Mouse (Mus musculus) liver, embryonic 11.5 days (tissue): Measurements from ENCODE around the gene Slf2. TPM values are rescaled to one million over a fixed set of nuclear protein-coding genes. Genes with fewer than 3 reads are reported as not detected.
A peak's percentile ranks its signal among the peaks of the same experiment; 100 is the strongest.

ENCODE experiments used
- ATAC-seq: fragments of 200-750 bp; cut with Nextera tagmentation; replicated peaks from 2 replicates; pipeline ENCODE4 v1.8.0; 2017; ENCODE audit warnings: moderate number of reproducible peaks, mild to moderate bottlenecking, moderate TSS enrichment, moderate library complexity; ENCODE audit not compliant: low FRiP score
- DNase-seq: peaks from one replicate; pipeline ENCODE4 v3.0.0-alpha.2; 2017; ENCODE audit warnings: low spot score
- H3K27ac ChIP-seq: fragments of 300-500 bp; sonication (generic); 2 replicates; pipeline ENCODE4 v1.5.1; 2014; ENCODE audit warnings: mild to moderate bottlenecking, low read depth, low read length, control low read depth
- H3K27me3 ChIP-seq: fragments of 300-500 bp; sonication (generic); replicated peaks from 2 replicates; pipeline ENCODE4 v1.6.1; 2014; ENCODE audit warnings: low read length, mixed read lengths; ENCODE audit not compliant: control insufficient read depth, insufficient read depth
- H3K36me3 ChIP-seq: fragments of 300-500 bp; sonication (generic); 2 replicates; pipeline ENCODE4 v1.6.1; 2014; ENCODE audit warnings: mild to moderate bottlenecking, low read length, moderate library complexity, mixed read lengths; ENCODE audit not compliant: control insufficient read depth, insufficient read depth
- H3K4me1 ChIP-seq: fragments of 300-500 bp; sonication (generic); replicated peaks from 2 replicates; pipeline ENCODE4 v1.6.1; 2014; ENCODE audit warnings: low read length, mixed read lengths; ENCODE audit not compliant: control insufficient read depth, insufficient read depth
- H3K4me2 ChIP-seq: fragments of 300-500 bp; sonication (generic); 2 replicates; pipeline ENCODE4 v1.6.1; 2014; ENCODE audit warnings: mild to moderate bottlenecking, control low read depth, moderate library complexity
- H3K4me3 ChIP-seq: fragments of 300-500 bp; sonication (generic); 2 replicates; pipeline ENCODE4 v1.5.1; 2014; ENCODE audit warnings: low read depth, low read length, control low read depth
- H3K9ac ChIP-seq: fragments of 300-500 bp; sonication (generic); 2 replicates; pipeline ENCODE4 v1.6.1; 2014; ENCODE audit warnings: low read depth, low read length, control low read depth
- H3K9me3 ChIP-seq: fragments of 300-500 bp; sonication (generic); 2 replicates; pipeline ENCODE4 v1.6.1; 2016; ENCODE audit warnings: low read length, inconsistent platforms, mixed read lengths; ENCODE audit not compliant: control insufficient read depth
- WGBS: fragments of 180-500 bp; shearing (Covaris S2); extraction: QIAGEN DNeasy Blood & Tissue Kit; methylation state at CpG from one replicate; pipeline ENCODE4 v1.1.7; 2014; 5-methylcytosine and 5-hydroxymethylcytosine counted together
- polyA plus RNA-seq: library from polyadenylated mRNA; unstranded; fragments of >200 nt; fragmentation: Nextera tagmentation; extraction: Ambion mirVana; gene quantifications from 2 replicates; pipeline ENCODE4 v1.2.1, GENCODE M21; 2014

Gene Slf2
- polyA plus RNA-seq, 1 experiment from 2014 or later: 49.8 TPM

DNA sequence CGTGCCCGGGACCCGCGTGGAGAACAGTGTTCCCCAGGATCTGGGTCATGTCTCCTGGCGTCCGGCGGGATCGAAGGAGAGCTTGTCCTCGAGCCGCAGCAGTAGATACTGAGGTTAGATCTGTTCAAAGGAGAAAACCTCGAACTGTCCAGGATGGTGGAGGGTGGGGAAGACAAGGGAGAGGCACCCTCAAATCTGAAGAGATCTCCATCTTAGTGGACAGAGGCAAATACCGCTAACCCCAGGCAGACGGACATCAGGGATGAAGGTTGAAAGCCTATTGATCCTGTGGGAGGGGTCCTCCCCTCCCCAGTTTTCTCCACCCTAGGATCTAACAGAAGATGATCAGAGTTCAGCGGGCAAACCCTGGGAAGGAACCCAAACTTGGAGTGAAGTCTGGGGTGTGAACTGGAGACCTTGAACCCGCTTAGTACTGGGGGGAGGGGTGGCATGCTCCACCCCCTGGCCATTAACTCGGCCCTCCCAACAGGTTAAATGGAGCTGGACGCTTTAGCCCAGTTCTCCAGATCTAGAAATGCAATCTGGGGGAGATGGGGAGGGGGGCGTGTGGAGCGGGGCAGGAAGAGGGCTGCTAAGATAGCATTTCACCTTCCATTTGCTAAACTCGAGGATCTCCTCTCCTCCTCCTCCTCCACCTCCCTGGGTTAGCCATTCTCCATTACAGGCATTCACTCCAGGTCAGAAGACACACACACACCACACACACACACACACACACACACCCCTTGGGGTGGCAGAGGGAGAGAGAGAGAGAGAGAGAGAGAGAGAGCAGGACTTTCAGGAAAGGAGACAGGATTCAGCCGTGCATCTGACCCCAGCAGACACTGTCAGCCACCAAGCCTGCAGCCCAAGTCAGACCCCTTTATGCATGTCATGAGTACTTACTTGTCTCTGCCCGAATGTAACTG lies 58.9 kb downstream of the Slf2 start:
- peak; percentile 37 for DNase-seq
- H3K4me1 ChIP-seq: peaks cover 10% of the 10 kb centered on the region; the same call in 1 of the 2 replicates
- ATAC-seq: no peak
- H3K9me3 ChIP-seq: no peaks in the 10 kb centered on the region
- 12% methylated on average over 22 of the region's 22 CpGs for WGBS
- peak overlapping the region; percentile 62 for H3K4me3 ChIP-seq
- no peaks in the 10 kb centered on the region for H3K36me3 ChIP-seq
- H3K4me2 ChIP-seq: peak overlapping the region; percentile 92
- peaks cover 19% of the 10 kb centered on the region for H3K27me3 ChIP-seq
- peak overlapping the region; percentile 28; the same call in 1 of the 2 replicates for H3K27ac ChIP-seq
- H3K9ac ChIP-seq: peak overlapping the region; percentile 68

DNA sequence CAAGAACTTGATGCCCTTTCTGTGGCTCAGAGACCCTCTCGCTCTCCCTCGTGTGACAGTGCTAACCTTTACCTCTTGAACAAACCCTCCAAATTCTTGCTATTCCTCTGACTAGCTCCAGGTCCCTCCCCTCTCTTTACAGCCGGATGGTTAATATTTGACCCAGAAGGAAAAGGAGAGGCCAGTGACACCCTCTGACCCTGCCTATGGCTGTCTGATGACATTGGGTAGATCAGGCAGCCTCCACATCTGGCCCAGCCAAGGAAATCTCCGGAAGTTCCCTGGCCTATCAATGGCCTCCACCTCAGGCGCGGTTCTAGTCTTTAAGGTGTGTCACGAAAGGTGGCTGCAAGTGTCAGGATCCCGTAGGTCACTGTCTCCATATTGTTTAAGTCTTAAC lies 60.1 kb downstream of the Slf2 start:
- Histone ChIP-seq H3K27me3 (peaks cover 19% of the 10 kb centered on the region), H3K9ac (no peak overlapping the region), H3K4me1 (peaks cover 10% of the 10 kb centered on the region; the same call in 1 of the 2 replicates), H3K27ac (peak overlapping the region; percentile 68), H3K36me3 (no peaks in the 10 kb centered on the region), H3K4me3 (0 out of 2 replicates have a peak overlapping the region, but pooled peaks have one; percentile 62), H3K4me2 (peak overlapping the region; percentile 92), H3K9me3 (no peaks in the 10 kb centered on the region)
- WGBS: 74% methylated on average over 8 of the region's 8 CpGs
- ATAC-seq (no peak; the same call in 1 of the 2 replicates), DNase-seq (peak; percentile 37)

DNA sequence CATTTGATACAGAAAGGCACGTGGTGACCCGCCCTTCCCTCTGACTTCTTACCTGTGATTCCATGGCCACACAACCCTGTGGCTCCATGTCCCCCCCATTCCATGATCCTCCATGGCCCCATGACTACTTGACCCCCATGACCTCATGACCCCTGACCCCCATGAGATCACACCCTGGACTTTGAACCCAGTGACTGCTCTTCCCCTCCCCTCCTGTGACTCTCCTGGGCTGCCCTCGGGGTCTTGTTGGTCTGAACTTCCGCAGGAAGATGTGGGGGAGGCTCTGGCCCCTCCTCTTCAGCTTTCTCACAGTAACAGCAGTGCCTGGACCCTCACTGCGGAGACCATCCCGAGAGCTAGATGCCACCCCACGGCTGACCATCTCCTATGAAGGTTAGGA lies 61.3 kb downstream of the Slf2 start:
- H3K4me3 ChIP-seq: no peak overlapping the region
- 27% methylated on average over 7 of the region's 7 CpGs for WGBS

DNA sequence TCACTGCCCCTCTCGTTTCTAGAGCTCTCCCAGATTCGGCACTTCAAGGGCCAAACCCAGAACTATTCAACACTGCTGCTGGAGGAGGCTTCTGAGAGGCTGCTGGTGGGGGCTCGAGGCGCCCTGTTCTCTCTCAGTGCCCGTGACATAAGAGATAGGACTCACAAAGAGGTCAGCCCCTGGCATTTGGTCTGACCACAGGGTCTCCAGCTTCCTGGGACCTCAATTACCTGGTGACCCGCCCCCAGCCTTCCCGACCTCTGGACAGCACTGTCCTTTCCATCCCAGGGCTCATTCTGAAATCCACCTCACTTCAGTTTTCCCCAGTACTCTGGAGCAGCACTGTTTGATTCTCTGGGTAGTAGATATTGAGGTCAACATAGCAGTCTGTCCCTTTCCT lies 61.8 kb downstream of the Slf2 start:
- Histone ChIP-seq H3K27ac (no peak overlapping the region), H3K4me1 (peaks cover 13% of the 10 kb centered on the region), H3K4me3 (no peak overlapping the region), H3K36me3 (no peaks in the 10 kb centered on the region; the same call in 1 of the 2 replicates), H3K4me2 (no peak overlapping the region), H3K9me3 (no peaks in the 10 kb centered on the region), H3K27me3 (peaks cover 19% of the 10 kb centered on the region), H3K9ac (no peak overlapping the region)
- ATAC-seq (no peak), DNase-seq (no peak)
- 49% methylated on average over 7 of the region's 7 CpGs for WGBS

More for the DNA sequence above, 61.3 kb downstream of the Slf2 start:
- Histone ChIP-seq H3K4me2 (no peak overlapping the region), H3K27me3 (peaks cover 19% of the 10 kb centered on the region), H3K9ac (no peak overlapping the region), H3K9me3 (no peaks in the 10 kb centered on the region), H3K27ac (no peak overlapping the region), H3K4me1 (peaks cover 13% of the 10 kb centered on the region), H3K36me3 (no peaks in the 10 kb centered on the region; the same call in 1 of the 2 replicates)
- peak; percentile 30 for DNase-seq
- ATAC-seq: no peak

DNA sequence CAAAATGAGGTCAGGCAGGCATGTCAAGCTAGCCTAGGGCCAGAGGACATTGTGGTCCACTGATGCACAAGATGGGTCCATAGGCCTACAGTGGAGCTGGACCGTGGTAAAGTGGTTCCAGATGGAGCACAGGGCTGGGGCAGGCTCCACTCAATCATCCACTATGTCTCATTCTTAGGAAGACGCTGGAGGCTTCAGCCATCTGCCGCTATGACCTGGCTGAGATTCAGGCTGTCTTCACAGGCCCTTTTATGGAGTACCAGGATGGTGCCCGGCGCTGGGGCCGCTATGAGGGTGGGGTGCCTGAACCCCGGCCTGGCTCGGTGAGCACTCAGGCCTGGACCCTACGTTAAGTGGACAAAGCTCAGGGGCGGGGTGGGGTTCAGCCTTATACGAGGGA lies 66.8 kb downstream of the Slf2 start:
- Histone ChIP-seq H3K4me3 (no peak overlapping the region), H3K9ac (no peak overlapping the region), H3K9me3 (no peaks in the 10 kb centered on the region), H3K36me3 (peaks cover 8% of the 10 kb centered on the region; the same call in 1 of the 2 replicates), H3K27ac (no peak overlapping the region), H3K4me1 (peaks cover 3% of the 10 kb centered on the region; the same call in 1 of the 2 replicates), H3K27me3 (no peaks in the 10 kb centered on the region), H3K4me2 (no peak overlapping the region)
- WGBS: 83% methylated on average over 11 of the region's 11 CpGs
- no peak for DNase-seq
- no peak for ATAC-seq

DNA sequence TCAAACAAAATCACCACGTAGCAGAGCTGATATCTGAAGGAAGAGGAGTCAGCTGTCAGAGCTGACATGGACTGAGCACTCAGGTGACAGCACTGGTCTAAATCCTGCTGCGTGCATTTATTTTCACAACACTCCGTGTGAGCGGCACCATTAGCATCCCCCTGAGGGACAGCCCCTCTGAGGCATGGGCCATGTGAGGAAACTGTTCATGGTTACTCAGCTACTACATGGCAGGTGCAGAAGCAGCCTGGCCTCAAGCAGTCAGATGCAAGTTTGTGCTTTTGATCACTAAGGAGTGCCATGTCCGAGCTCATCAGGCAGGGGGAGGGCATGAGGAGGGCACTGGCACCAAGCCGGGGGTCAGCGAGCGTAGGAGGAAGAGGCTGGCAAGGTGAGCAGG lies 68.7 kb downstream of the Slf2 start:
- peaks cover 3% of the 10 kb centered on the region; the same call in 1 of the 2 replicates for H3K4me1 ChIP-seq
- no peaks in the 10 kb centered on the region for H3K27me3 ChIP-seq
- ATAC-seq (no peak), DNase-seq (no peak)
- no peaks in the 10 kb centered on the region for H3K9me3 ChIP-seq
- no peak overlapping the region for H3K4me2 ChIP-seq
- H3K36me3 ChIP-seq: peaks cover 14% of the 10 kb centered on the region; the same call in 1 of the 2 replicates
- no peak overlapping the region for H3K27ac ChIP-seq
- no peak overlapping the region for H3K9ac ChIP-seq
- H3K4me3 ChIP-seq: no peak overlapping the region
- WGBS: 84% methylated on average over 8 of the region's 8 CpGs

DNA sequence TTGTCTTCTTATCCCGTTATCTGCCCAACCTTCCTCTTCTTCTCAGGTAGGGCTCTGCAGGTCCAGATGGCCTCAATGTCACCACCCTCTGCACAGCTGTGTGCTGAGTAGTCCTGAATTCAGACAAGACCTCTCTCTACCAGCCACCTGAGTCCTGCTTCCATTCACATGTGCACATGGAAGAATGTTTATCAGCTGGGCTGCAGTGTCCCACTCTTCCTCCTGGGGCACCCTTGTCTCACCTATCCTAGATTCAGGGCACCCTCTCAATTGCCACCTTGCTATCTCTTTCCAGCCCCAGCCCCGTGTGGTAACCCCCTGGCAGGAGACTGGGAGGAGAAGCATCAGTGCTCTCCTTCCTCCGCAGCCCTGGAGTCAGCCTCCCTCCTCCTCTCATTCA lies 71.3 kb downstream of the Slf2 start:
- H3K36me3 ChIP-seq: peaks cover 16% of the 10 kb centered on the region
- 62% methylated on average over 3 of the region's 3 CpGs for WGBS
- no peaks in the 10 kb centered on the region for H3K9me3 ChIP-seq
- DNase-seq (no peak), ATAC-seq (no peak)
- H3K9ac ChIP-seq: no peak overlapping the region
- no peak overlapping the region for H3K4me3 ChIP-seq
- H3K27me3 ChIP-seq: no peaks in the 10 kb centered on the region
- H3K4me1 ChIP-seq: peaks cover 11% of the 10 kb centered on the region
- H3K4me2 ChIP-seq: no peak overlapping the region
- no peak overlapping the region for H3K27ac ChIP-seq

DNA sequence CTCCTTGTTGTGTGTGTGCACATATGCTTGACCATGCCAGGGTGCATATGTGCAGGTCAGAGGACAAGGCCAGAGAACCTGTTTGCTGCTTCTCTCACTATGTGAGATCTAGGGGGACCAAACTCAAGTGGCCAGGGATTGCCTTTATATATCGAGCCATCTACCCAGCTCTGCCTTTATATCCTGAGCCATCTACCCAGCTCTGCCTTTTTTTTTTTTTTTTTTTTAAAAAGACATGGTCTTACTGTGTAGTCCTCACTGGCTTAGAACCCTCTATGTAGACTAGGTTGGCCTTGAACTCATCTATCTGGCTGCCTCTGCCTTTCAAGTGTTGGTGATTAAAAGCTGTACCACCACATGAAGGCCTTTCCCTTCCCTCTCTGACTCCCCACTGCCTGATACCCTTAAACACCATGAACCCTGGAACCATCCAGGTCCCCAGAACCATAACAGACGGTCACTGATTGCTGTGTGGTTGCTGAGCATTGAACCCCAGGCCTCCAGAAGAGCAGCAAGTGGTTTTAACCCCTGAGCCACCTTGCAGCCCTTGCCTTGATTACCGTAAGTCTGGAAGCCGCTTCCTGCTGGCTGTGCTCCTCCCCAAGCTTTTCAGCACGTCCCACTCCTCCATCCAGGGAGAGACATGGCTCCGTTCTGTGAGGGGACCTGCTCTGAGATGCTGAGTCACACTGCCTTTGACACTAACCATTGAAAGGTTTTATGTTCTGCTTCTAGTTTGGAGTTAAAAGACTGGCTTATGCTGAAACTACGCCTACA lies 73.0 kb downstream of the Slf2 start:
- ATAC-seq: no peak
- 91% methylated on average over 7 of the region's 7 CpGs for WGBS
- Histone ChIP-seq H3K4me2 (no peak overlapping the region), H3K4me3 (no peak overlapping the region), H3K9me3 (no peaks in the 10 kb centered on the region), H3K9ac (no peak overlapping the region), H3K27me3 (no peaks in the 10 kb centered on the region), H3K27ac (no peak overlapping the region), H3K4me1 (peaks cover 20% of the 10 kb centered on the region), H3K36me3 (peaks cover 27% of the 10 kb centered on the region)
- DNase-seq: no peak
